Mouse (Mus musculus): ENCODE measurements around the gene Exosc8. TPM values are rescaled to one million over a fixed set of nuclear protein-coding genes. Genes with fewer than 3 reads are reported as not detected.

The Exosc8 gene
- polyA plus RNA-seq, 1 experiment from 2014 or later: 71.6 TPM

- H3K27ac ChIP-seq: peak within 1 kb of the TSS; percentile 78
- H3K4me2 ChIP-seq (replicated peaks): peak within 1 kb of the TSS; percentile 68
- peak within 1 kb of the TSS; percentile 71 for H3K4me3 ChIP-seq (replicated peaks; ENCODE audit: low read length)
- DNase-seq (ENCODE audit: low spot score) (peak; percentile 91), ATAC-seq (ENCODE audit: low FRiP score) (peak; percentile 99)
- H3K36me3 ChIP-seq (replicated peaks; ENCODE audit: control insufficient read depth, insufficient read depth): peaks cover 22% of the 10 kb centered on the region
- H3K4me1 ChIP-seq (replicated peaks; ENCODE audit: control insufficient read depth, insufficient read depth, low read length): no peaks in the 10 kb centered on the region
- H3K9ac ChIP-seq: peak within 1 kb of the TSS; percentile 65
- H3K9me3 ChIP-seq (ENCODE audit: control insufficient read depth, low read length): no peaks in the 10 kb centered on the region
- H3K27me3 ChIP-seq (ENCODE audit: control insufficient read depth, insufficient read depth, low read length): no peaks in the 10 kb centered on the region
- 1% methylated on average over 65 of the region's 65 CpGs for WGBS
Measured at GRCm38 (mm10) chr3:54692202-54693055, 42.8 kb downstream of the Exosc8 start, which contains the start of gene Supt20. TSS of gene Supt20 (plus strand) at chr3:54692807.

DNA sequence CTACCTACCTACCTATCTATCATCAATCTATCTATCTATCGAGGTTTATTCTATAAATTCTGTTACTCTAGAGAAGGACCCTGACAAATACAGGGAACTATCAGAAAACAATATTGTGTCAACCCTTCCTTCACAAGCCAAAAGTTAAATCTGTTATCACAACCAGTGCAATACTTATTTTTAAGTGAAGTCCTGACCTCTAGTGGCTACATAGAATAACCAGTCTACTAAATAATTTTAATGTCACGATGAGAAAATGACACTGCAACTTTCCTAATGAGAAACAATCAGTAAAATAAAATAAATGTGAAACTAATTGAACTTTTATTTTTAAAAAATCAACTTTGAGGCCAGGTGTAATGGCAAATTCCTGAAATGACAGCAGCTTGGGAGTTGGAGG is 46.1 kb downstream of the Exosc8 start:
- no peaks in the 10 kb centered on the region for H3K36me3 ChIP-seq (replicated peaks; ENCODE audit: control insufficient read depth, insufficient read depth)
- no peaks in the 10 kb centered on the region for H3K9me3 ChIP-seq (ENCODE audit: control insufficient read depth, low read length)
- no peak overlapping the region for H3K9ac ChIP-seq
- H3K27ac ChIP-seq: no peak overlapping the region
- H3K4me3 ChIP-seq (replicated peaks; ENCODE audit: low read length): no peak overlapping the region
- no peaks in the 10 kb centered on the region for H3K4me1 ChIP-seq (replicated peaks; ENCODE audit: control insufficient read depth, insufficient read depth, low read length)
- DNase-seq (ENCODE audit: low spot score) (peak; percentile 52), ATAC-seq (ENCODE audit: low FRiP score) (no peak)
- WGBS: 55% methylated on average over 2 of the region's 2 CpGs
- H3K27me3 ChIP-seq (ENCODE audit: control insufficient read depth, insufficient read depth, low read length): no peaks in the 10 kb centered on the region
- H3K4me2 ChIP-seq (replicated peaks): no peak overlapping the region

- no peak overlapping the region for H3K27ac ChIP-seq
- 81% methylated on average over 2 of the region's 2 CpGs for WGBS
- no peak for DNase-seq (ENCODE audit: low spot score)
- H3K27me3 ChIP-seq (ENCODE audit: control insufficient read depth, insufficient read depth, low read length): no peaks in the 10 kb centered on the region
- H3K4me2 ChIP-seq (replicated peaks): no peak overlapping the region
- no peaks in the 10 kb centered on the region for H3K9me3 ChIP-seq (ENCODE audit: control insufficient read depth, low read length)
- no peak overlapping the region for H3K4me3 ChIP-seq (replicated peaks; ENCODE audit: low read length)
- no peak overlapping the region for H3K9ac ChIP-seq
- no peaks in the 10 kb centered on the region for H3K4me1 ChIP-seq (replicated peaks; ENCODE audit: control insufficient read depth, insufficient read depth, low read length)
- H3K36me3 ChIP-seq (replicated peaks; ENCODE audit: control insufficient read depth, insufficient read depth): no peaks in the 10 kb centered on the region
- ATAC-seq (ENCODE audit: low FRiP score): no peak
Measured at GRCm38 (mm10) chr3:54687245-54687644, 47.9 kb downstream of the Exosc8 start.

DNA sequence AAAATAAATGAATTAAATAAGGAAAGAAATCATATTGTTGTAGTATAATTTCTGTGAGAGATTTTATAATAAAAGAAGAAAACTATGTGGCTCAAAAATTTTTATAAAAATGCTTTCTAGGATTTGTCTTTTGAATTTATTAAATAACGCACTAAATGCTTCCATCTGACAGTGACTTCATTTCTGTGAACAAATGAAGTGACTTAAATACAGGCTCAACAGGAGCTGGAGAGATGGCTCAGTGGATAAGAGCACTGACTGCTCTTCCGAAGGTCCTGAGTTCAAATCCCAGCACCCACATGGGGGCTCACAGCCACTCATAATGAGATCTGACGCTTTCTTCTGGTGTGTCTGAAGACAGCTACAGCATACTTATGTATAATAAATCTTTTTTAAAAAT is 50.0 kb downstream of the Exosc8 start:
- no peaks in the 10 kb centered on the region for H3K36me3 ChIP-seq (replicated peaks; ENCODE audit: control insufficient read depth, insufficient read depth)
- 96% methylated on average over 3 of the region's 3 CpGs for WGBS
- ATAC-seq (ENCODE audit: low FRiP score): no peak

DNA sequence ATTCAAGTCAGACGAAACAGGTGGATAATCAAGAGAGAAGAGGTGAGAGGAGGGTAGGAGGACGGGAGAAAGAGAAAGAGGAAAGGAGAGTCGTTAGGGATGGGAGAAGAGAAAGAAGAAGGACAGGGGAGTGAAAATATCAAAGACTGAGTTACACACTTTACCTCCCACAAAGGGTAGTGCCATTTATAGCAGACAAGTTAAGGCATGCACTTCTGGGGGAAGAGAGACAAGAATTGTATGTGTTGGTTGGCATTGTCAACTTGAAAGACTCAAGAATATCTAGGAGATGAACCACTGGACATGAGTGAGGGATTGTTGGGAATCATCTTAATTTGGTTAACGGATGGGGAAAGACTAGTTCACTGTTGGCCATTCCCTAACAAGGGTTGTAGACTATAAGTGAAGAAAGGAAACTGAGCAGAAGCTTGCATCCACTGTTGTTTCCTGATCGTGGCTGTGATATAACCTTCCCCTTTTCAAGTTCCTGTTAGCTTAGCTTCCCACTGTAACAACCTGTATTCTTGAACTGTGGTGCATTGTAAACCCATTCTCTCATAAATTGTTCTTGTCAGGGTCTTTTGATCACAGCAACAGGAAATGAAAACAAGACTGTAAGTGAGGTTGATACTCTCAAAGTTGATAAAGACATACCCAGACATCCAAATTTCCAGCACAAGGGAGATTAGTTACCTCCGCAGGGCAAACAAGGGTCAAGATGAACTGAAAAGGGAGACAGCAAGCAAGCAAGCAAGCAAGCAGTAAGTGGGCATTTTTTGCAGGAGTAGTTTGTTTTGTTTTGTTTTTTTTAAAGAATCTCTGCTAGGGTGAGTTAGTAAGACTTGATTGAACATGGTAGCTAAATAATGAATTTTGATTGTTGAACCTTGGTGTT is 53.6 kb downstream of the Exosc8 start:
- 78% methylated on average over 6 of the region's 6 CpGs for WGBS
- Histone ChIP-seq H3K4me1 (replicated peaks; ENCODE audit: control insufficient read depth, insufficient read depth, low read length) (no peaks in the 10 kb centered on the region), H3K27ac (no peak overlapping the region), H3K9me3 (ENCODE audit: control insufficient read depth, low read length) (no peaks in the 10 kb centered on the region), H3K36me3 (replicated peaks; ENCODE audit: control insufficient read depth, insufficient read depth) (no peaks in the 10 kb centered on the region), H3K4me2 (replicated peaks) (no peak overlapping the region), H3K27me3 (ENCODE audit: control insufficient read depth, insufficient read depth, low read length) (no peaks in the 10 kb centered on the region), H3K4me3 (replicated peaks; ENCODE audit: low read length) (no peak overlapping the region), H3K9ac (no peak overlapping the region)
- DNase-seq (ENCODE audit: low spot score): no peak
- no peak for ATAC-seq (ENCODE audit: low FRiP score)

More for the DNA sequence above, 50.0 kb downstream of the Exosc8 start:
- no peak overlapping the region for H3K4me3 ChIP-seq (replicated peaks; ENCODE audit: low read length)
- DNase-seq (ENCODE audit: low spot score): no peak
- H3K27ac ChIP-seq: no peak overlapping the region
- no peak overlapping the region for H3K4me2 ChIP-seq (replicated peaks)
- H3K9me3 ChIP-seq (ENCODE audit: control insufficient read depth, low read length): no peaks in the 10 kb centered on the region
- no peak overlapping the region for H3K9ac ChIP-seq
- H3K27me3 ChIP-seq (ENCODE audit: control insufficient read depth, insufficient read depth, low read length): no peaks in the 10 kb centered on the region
- no peaks in the 10 kb centered on the region for H3K4me1 ChIP-seq (replicated peaks; ENCODE audit: control insufficient read depth, insufficient read depth, low read length)

Other genes starting within 250 kb of the Exosc8 start
- gene Supt20, start 42.6 kb downstream of the Exosc8 start, polyA plus RNA-seq (2014; fragmentation: Nextera tagmentation; extraction: Ambion mirVana): 83.8 and 86.8 TPM in 2 replicates
- gene Gm21958, start 21.0 kb downstream of the Exosc8 start, polyA plus RNA-seq (2014; fragmentation: Nextera tagmentation; extraction: Ambion mirVana): not detected in 2 replicates
- 49.8 and 52.3 TPM in 2 replicates for gene Alg5, start 146 bp upstream of the Exosc8 start, polyA plus RNA-seq (2014; fragmentation: Nextera tagmentation; extraction: Ambion mirVana)
- gene Smad9, start 20.2 kb upstream of the Exosc8 start, polyA plus RNA-seq (2014; fragmentation: Nextera tagmentation; extraction: Ambion mirVana): 0.83 and 1.0 TPM in 2 replicates
- 54.1 and 71.7 TPM in 2 replicates for gene Rfxap, start 72.4 kb upstream of the Exosc8 start, polyA plus RNA-seq (2014; fragmentation: Nextera tagmentation; extraction: Ambion mirVana)
- 1.4 and 1.5 TPM in 2 replicates for gene Sertm1, start 180.5 kb upstream of the Exosc8 start, polyA plus RNA-seq (2014; fragmentation: Nextera tagmentation; extraction: Ambion mirVana)

Measured in hindbrain, embryonic 14.5 days (tissue).